In genomic region chr11:103677042-103677441, GRCm38 (mm10) we compare ENCODE assay signal across 10 mouse cellular contexts. TPM values are rescaled to one million over a fixed set of nuclear protein-coding genes. Genes with fewer than 3 reads are reported as not detected.
DNase-seq lines count a peak whose midpoint lies in the region; ATAC-seq lines count a peak whose summit lies in the region.
"Not testable (repeated sequence)": the region's sequence is repeated elsewhere in the genome, so short reads cannot be mapped to it uniquely, and the experiment has no call there.
"Had no signal": no experiment of that assay in that cellular context is flagged by ENCODE, and none has a peak within 500 bp of the region (broad histone marks: within the 10 kb centered on the region; RNA-seq: fewer than 3 reads in every experiment).

No protein-coding gene starts in this region.

- not testable (repeated sequence) for H3K4me3 ChIP-seq in limb, embryonic 11.5 days (ENCODE audit: low read depth, low read length); midbrain, embryonic 10.5 days

- not testable (repeated sequence) for H3K27ac ChIP-seq in limb, embryonic 11.5 days (replicated peaks; ENCODE audit: low read depth, low read length); midbrain, embryonic 10.5 days (replicated peaks)

- H3K4me2 ChIP-seq in limb, embryonic 11.5 days (ENCODE audit: low read depth, severe bottlenecking), result not testable (repeated sequence)

- not testable (repeated sequence) for H3K36me3 ChIP-seq in limb, embryonic 11.5 days (ENCODE audit: control insufficient read depth, insufficient read depth, low read length)
- peaks cover 63% of the 10 kb centered on the region for H3K36me3 ChIP-seq in midbrain, embryonic 10.5 days

- not testable (repeated sequence) for H3K4me1 ChIP-seq in limb, embryonic 11.5 days (ENCODE audit: control insufficient read depth, insufficient read depth, low read length); midbrain, embryonic 10.5 days

- peak; percentile 52 to 61 for DNase-seq in B cell, adult 2 months
- peak; percentile 65 for DNase-seq in adipocyte (ENCODE audit: low spot score)
- peak; percentile 34 for DNase-seq in cerebellum, adult 9-11 months
- peak; percentile 42 for DNase-seq in induced T-regulatory cell, adult 2 months (ENCODE audit: low read depth)
- DNase-seq in limb, embryonic 11.5 days (ENCODE audit: low spot score), result peak; percentile 47
- DNase-seq in midbrain, embryonic 10.5 days (ENCODE audit: low spot score), result peak; percentile 53
- peak; percentile 15 to 21 for DNase-seq in spleen, postnatal 36 days (ENCODE audit: low spot score in 2 of 2)

- not testable (repeated sequence) for H3K27me3 ChIP-seq in limb, embryonic 11.5 days (ENCODE audit: control insufficient read depth, insufficient read depth, low read length); midbrain, embryonic 10.5 days (ENCODE audit: low read depth, poor library complexity, severe bottlenecking)

- ATAC-seq in frontal cortex, adult (ENCODE audit: low TSS enrichment), result peak; percentile 66; the same call in 1 of the 2 replicates
- not testable (repeated sequence) for ATAC-seq in limb, embryonic 11.5 days (ENCODE audit: insufficient number of reproducible peaks, low FRiP score, low TSS enrichment, low read depth)

- WGBS in limb, embryonic 11.5 days, result 47% methylated on average over 2 of the region's 2 CpGs
- 49% methylated on average over 2 of the region's 2 CpGs for WGBS in midbrain, embryonic 10.5 days

- not testable (repeated sequence) for H3K9ac ChIP-seq in limb, embryonic 11.5 days (ENCODE audit: low read length)

- not testable (repeated sequence) for H3K9me3 ChIP-seq in limb, embryonic 11.5 days (ENCODE audit: control insufficient read depth, low read length); midbrain, embryonic 10.5 days (replicated peaks)

RNA-seq across cellular contexts. Expression of gene Gosr2, which starts 20.7 kb away (rescaled TPM):
- 83.2 and 86.7 TPM in 2 replicates for polyA plus RNA-seq in limb, embryonic 11.5 days (2014; fragmentation: Nextera tagmentation; extraction: Ambion mirVana)
- 95.6 and 105 TPM in 2 replicates for polyA plus RNA-seq in midbrain, embryonic 10.5 days (2016; fragmentation: Nextera tagmentation; extraction: Ambion mirVana)

RNA-seq across cellular contexts. Expression of gene Rprml, which starts 27.7 kb away (rescaled TPM):
- polyA plus RNA-seq in limb, embryonic 11.5 days (2014; fragmentation: Nextera tagmentation; extraction: Ambion mirVana), result not detected in 2 replicates
- 0.14 TPM in 1 of 2 replicates, not detected in the other for polyA plus RNA-seq in midbrain, embryonic 10.5 days (2016; fragmentation: Nextera tagmentation; extraction: Ambion mirVana)
- polyA plus RNA-seq: lung, embryonic 15.5 days had no signal

RNA-seq across cellular contexts. Expression of gene Lyzl6, which starts 38.4 kb away (rescaled TPM):
- not detected in 2 replicates for polyA plus RNA-seq in limb, embryonic 11.5 days (2014; fragmentation: Nextera tagmentation; extraction: Ambion mirVana)
- polyA plus RNA-seq in midbrain, embryonic 10.5 days (2016; fragmentation: Nextera tagmentation; extraction: Ambion mirVana), result not detected in 2 replicates
- polyA plus RNA-seq: heart, embryonic 12.5 days; lung, embryonic 15.5 days had no signal

RNA-seq across cellular contexts. Expression of gene Gm884, which starts 56.1 kb away (rescaled TPM):
- polyA plus RNA-seq in limb, embryonic 11.5 days (2014; fragmentation: Nextera tagmentation; extraction: Ambion mirVana), result not detected in 2 replicates
- polyA plus RNA-seq in midbrain, embryonic 10.5 days (2016; fragmentation: Nextera tagmentation; extraction: Ambion mirVana), result not detected in 2 replicates
- polyA plus RNA-seq: heart, embryonic 12.5 days; lung, embryonic 15.5 days had no signal
